Mouse (Mus musculus) stomach, postnatal 0 days (tissue): ENCODE data around the gene Tmem59l.

Experiments used
- CTCF ChIP-seq: IDR thresholded peaks from 2 replicates; pipeline ENCODE4 v1.5.1; 2016; ENCODE audit warnings: antibody characterized with exemption, low read depth, mild to moderate bottlenecking, moderate library complexity
- EP300 ChIP-seq: optimal IDR thresholded peaks from 2 replicates; pipeline ENCODE3; 2016; ENCODE audit warnings: antibody characterized with exemption

DNA sequence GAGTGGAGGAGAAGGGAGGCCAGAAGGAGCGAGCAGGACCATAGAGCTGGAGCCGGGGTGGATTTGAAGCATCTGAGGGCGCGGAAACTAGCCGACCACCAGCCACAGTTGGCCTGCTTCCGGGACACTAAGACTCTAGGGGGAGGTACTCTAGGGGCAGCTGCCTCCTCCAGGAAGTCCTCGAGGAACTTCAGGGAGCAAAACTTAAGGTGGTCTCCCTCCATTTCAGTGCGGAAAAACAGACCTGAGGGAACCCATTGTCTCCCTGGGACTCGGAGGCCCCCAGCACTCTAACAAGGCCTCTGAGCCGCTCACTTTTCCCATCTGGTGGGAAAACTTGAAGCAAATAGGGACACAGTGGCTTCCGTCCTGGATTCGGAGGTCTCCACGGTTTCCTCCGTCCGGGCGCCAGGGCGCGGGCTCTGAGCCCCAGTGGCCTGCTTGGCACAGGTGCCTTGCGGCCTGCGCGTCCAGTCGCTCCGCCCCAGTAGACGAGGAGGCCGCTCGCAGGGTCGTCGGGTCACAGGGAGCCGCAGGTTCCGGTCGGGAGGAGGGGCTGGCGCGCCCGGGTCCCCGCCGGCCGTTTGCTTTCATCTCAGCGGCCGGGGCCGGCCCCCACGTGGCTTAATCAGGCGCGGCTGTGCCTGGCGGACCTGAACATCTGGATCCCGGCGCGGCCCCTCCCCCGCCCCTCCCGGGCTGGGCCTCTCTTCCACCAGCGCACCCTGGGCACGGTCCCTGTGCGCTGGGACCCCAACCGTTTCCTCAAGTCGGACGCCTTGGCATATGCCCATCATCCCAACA is 1.0 kb upstream of the Tmem59l start:
- no peak for TF ChIP-seq EP300
- no peak for TF ChIP-seq CTCF
